Mouse (Mus musculus) small intestine, adult 2 months (tissue): ENCODE data around the gene Cript.

Experiments used
- CTCF ChIP-seq: fragments of 200-500 bp; IDR thresholded peaks from 2 replicates; pipeline ENCODE4 v1.5.1; 2012; ENCODE audit warnings: low read depth, mild to moderate bottlenecking, control low read depth, inconsistent platforms, low read length, moderate library complexity, mixed read lengths; ENCODE audit not compliant: insufficient replicate concordance, insufficient read length; ENCODE audit errors: extremely low read depth
- POLR2A ChIP-seq: fragments of 200-500 bp; IDR thresholded peaks from 2 replicates; pipeline ENCODE4 v1.6.1; 2012; ENCODE audit warnings: low read depth, mild to moderate bottlenecking, control low read depth, inconsistent platforms, low read length, moderate library complexity

- TF ChIP-seq CTCF, result no peak
- no peak for TF ChIP-seq POLR2A
Observed at GRCm38 (mm10) chr17:87055051-87055459, 29.7 kb downstream of the Cript start.
